Mouse (Mus musculus): ENCODE data around the gene Gm26938.
A peak's percentile ranks its signal among the peaks of the same experiment; 100 is the strongest.

Gene Gm26938

DNA sequence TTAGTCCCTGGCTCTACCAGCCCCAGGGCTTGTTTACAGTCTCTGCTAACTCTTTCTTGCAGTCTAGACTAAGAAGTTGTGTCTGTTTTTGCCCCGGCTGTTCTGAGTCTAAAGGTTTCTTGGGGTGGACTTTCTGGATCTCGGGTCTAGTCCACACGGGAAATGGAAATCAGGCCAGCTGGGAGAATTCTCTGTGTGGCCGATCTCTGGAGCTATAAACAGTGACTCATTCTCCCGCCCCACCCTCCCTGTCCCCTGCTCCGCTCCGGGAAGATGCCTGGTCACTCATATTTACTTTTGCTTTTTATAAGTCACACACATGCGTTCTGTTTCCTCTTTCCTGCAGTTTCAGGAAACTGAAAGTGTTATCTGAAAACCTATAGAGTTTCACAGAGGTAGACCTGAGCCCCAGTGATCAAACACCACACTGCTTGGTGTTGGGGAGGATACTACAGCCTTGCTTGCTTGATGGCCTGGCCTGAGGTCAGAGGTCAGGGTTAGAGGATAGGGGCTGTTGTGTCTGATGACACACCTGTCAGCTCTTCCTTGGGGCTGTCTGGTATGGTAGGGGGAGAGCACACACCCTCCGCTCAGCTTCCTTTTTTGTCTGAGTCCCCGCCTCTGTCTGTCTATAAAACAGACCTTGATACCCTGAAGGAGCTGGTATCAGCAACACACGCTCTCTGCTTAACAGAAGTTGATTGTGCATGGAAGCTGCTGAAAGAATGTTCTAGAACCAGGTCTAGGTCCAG, 32.7 kb downstream of the Gm26938 start:
- DNase-seq = peak; percentile 80

DNA sequence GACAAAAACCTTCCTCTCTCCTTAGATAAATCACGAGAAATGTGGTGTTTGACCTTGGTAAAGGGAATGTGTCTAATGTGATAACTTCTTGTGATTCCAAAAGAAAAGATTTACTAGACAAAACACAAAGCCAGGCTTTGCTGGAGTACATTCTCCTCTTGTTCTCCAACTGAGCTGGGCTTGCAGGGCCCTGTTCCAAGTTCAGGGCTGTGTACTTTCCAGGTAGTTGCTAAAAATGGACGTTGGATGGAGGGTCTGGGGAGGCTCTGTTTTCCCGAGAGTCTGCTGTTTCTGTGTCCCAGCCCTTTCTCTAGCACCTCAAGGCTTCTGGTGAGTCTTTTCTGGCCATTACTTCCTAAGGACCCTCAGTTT, 33.3 kb downstream of the Gm26938 start:
- peak; percentile 34 for DNase-seq

DNA sequence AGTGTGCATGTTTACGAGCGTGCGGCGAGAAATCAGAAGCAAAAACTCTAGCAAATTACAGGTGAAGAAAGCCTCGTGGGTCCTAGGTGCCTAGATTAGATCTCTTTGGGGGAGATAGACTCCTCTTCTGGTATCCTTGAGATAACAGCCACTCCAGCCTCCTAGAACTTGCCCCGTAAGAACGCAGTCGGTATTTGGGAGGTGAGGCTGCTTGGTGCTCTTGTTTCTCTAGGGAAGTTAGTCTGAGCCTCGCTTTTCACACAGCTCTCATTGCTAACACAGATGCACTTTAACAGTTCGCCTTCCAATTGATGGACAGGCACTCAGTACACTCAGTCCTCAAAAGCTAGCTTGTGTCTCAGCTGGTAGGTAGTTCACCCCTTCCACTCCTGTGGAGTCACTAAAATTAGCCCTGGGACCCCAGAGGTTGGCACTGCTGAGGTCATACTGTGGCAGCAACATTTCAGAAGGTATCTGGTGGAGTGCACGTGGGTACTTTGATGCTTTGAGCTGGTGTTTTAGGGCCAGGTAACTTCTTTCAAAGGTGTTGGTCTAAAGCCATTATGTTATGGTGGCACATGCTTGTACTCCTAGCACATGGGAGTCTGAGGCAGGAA, 33.9 kb downstream of the Gm26938 start:
- no peak for DNase-seq

DNA sequence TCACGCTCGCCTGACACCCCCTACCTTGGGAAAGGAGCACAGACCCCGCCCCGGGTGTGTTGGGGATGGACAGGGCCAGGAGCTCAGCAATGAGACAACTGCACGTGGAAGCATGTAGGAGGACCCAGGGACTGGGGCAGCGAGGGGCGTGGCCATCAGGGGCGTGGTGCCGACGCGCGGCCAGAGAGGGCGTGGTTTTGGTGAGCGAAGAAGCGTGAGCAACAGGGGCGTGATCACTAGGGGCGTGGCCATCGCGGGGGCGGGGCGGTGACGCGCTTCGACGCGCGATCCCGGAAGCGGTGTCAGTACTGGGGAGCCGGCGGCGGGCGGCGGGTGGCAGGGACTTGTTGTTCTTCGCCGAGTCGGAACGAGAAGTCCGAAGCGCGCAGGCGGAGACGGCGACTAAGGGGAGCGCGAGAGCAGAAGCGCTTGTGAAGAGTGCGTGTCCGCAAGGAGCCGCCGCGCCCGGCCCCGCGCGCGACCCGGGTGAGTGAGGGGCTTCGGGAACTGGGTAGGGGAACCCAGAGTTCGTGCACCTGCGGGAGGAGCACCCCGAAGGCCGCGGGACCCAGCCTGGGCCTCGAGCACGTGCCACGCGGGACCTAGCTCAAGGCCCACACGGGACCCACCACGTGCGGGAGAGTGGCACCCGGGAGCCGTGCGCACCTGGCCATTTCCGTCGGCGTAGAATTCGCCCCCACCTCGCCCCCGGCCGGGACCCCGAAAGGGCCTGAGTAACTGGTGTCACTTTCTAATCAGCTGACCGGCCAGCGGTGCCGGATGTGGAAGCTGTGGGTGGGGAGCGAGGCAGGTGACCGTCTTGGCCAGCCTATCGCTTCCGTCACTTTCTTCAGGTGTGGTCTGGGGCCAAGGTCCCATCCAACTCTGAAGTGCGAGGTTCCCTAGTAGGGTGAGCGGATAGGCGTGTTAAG, 34.7 kb downstream of the Gm26938 start, which contains the start of gene Mafk:
Gene Mafk, plus strand, starts transcription at position 287 of the 932 bp plus-strand sequence.
- DNase-seq = peak; percentile 99

DNA sequence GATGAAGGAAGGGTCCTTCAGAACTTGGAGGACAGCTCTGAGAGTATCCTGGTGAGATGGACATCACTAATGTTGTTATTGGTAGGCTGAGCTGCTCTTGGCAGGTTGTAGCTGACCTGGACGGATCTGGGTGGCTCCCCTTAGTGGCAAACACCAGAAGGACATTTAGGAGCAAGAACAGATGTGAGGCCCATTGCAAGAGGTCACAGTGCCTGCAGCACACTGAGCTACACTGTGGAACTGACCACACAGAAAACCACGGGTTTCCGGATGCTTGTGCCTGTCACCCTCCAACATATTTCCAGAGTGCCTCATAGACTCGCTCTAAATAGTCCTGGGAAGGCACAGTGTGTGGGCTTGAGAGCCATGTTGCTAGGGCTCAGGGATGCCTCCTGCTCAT, 36.7 kb downstream of the Gm26938 start:
- DNase-seq = no peak

DNA sequence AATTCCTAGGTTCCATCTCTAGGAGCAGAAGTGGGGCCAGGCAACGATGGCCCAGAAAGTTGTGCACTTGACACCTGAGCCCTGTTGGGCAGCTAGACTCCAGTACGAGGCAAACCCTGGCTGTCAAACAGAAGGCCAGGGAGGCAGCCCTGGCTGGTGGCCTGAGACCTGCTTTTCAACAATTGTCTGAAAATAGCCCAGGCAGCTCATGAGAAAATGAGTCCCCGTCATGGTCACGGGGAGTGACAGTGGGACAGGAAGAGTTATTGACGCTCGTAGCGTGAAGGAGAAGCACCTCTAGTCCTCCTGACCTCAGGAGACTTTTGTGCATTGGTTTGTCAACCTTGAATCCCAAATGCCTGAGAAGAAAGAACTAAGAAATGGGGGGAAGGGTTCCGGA, 44.8 kb downstream of the Gm26938 start:
- no peak for DNase-seq

DNA sequence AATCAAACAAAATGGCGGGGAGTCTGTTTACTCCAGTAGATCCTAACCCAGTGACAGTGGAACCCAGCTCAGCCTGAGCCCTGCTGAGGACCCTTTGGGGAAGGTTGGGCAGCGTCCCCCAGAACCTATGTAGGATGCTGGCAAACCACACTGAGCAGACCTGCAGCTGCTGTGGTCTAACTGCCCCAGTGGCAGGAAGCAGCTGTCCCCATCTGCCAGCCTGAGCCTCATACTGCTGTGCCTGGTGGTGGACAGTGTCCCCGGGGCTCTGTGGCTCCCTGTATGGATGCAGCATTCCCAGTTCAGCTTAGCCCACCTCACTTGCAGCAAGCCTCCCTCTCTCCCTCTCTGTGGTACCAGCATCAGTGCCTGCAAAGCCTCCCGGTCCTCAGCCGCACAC, 49.2 kb downstream of the Gm26938 start:
- no peak for DNase-seq

DNA sequence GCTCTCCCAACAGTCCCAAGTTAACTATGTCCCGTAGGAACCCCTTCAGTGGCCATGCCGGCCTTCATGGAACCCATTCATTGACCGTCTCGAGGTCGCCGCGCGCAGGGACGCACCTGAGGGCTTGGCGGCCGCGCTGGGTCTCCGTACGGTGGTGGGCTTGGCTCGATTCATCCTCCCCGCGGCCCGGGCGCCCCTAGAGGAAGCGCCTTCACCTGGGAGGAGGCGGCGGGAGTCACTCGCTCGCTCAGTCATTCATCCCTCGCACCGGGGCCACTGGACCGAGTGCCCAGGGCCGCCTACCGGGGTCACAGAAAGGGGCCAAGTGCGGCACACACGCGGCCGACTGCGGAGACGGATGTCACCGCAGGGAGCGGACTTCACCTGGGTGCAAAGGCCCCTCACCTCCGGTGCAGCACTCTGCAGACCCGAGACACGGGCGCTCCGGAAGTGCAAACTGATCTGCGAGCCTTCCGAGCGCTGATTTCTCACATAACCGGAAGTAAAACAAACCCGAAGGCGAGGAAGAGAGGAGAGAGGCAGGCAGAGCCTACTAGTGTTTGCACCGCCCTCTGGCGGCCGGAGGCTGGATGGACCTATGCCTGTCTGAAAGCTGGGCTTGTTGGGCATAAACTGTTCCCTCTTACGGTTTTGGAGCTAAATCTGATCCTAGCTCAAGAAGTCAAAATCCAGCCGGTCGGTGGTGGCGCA, 50.8 kb downstream of the Gm26938 start, which contains the start of gene Ints1:
Gene Ints1, minus strand, starts transcription at position 459 of the 711 bp plus-strand sequence.
- DNase-seq = peak; percentile 97

DNA sequence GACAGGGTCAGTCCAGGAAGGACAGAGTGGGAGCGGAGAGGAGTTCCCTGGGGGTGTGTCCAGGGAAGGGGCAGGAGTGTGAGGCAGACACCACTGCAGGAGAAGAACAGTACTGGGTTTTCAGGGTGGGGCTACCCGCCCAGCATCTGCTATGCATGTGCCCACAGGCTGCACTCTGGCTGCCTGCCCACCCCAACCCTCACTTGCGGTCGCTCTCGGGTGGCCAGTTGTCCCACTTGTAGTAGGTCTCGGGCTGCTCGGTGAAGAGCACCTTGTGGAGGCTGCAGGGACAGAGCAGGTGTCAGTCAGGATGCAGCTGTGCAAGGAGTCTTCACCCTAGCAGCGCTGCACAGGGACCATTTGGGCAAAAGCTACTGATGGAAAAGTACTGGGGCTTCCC, 58.0 kb downstream of the Gm26938 start:
- DNase-seq = no peak

DNA sequence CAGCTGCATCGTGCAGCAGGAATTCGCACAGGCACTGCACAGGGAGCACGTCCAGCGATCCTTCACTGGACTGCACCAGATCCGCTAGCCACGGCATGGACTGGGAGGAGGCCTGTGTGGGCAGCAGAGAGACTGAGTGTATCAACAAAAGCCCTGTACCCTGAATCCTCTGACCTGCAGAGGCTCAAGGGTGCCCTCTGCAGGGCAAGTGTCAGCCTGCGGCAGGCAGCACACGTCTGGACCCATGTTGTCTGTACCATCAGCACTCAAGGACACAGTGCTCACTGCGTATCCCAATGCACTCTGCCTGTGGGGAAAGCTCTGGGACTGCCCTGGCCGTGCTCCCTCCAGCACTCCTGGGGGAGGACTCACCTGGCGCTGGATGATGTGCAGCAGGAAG, 61.9 kb downstream of the Gm26938 start:
- no peak for DNase-seq

DNA sequence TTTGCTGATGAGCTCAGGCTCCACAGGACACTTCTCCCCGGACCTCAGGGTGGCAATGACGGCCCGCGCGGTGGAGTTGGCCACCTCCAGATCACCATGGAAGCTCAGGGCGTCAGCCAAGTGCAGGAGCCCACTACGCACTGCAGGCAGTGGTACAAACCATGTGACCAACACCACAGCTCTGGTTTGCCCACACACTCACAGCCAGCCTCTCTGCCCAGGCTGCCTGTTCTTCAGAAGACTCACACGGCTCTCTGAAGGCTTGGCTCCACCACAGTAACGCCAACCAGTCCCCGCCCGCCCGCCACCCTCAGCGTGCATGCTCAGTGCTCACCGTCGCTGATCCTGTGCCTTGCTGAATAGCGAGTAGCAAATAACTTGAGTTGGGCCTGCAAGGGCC, 68.1 kb downstream of the Gm26938 start:
- no peak for DNase-seq

Measured in kidney, postnatal 14 days (tissue).